Mouse (Mus musculus) heart, postnatal 10 days (tissue): Measurements from ENCODE around the gene Hist2h3c2. TPM values are rescaled to one million over a fixed set of nuclear protein-coding genes. Genes with fewer than 3 reads are reported as not detected.
A peak's percentile ranks its signal among the peaks of the same experiment; 100 is the strongest.
"Not testable (repeated sequence)": the region's sequence is repeated elsewhere in the genome, so short reads cannot be mapped to it uniquely, and the experiment has no call there.

Source experiments
- DNase-seq, 2 experiments: peaks; one replicate each; pipeline ENCODE4 v3.0.0; 2021
- intact Hi-C: fragments of 180-260 bp; cut with DNase I; formaldehyde crosslinking; loops from one replicate; pipeline ENCODE4 v1.15.1; 2025
- total RNA-seq, 2 experiments: library from RNA; stranded (reverse); gene quantifications; 2 replicates each; pipeline ENCODE4 v1.2.3; 2021

Hist2h3c2 gene
- total RNA-seq, 2 experiments from 2014 or later, result 78.6 to 96.2 TPM

DNA sequence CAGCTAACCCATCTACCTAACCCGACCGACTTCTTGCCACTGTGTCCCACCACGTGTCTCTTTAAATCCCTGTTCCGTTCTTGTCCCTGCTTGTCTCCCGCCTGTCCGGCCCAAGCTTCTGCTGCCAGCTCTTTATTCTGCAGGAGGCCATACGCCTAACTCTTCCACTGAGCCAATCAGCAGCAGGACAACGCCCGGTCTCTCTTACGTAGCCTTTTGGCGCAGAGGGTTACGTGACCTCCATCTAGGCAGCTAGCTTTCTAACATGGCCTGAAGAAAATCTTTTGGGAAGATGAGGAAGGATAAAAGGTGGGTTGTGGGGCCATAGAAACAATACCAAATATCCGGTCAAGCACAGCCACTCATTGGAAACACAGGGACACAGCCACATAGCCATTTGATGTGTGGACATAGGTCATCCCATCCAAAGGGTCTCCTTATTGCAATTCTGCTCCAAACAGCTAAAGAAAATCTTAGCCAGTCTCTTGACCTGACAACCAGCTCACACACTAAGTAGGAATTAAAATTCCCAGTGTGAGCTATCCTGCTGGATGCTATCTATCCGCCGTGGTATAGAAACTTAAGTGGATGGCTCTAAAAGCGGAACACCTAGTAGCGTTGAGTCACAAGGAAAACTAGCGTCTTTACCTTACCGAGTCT, 23.4 kb upstream of the Hist2h3c2 start:
- intact Hi-C loops, result no loop called here

DNA sequence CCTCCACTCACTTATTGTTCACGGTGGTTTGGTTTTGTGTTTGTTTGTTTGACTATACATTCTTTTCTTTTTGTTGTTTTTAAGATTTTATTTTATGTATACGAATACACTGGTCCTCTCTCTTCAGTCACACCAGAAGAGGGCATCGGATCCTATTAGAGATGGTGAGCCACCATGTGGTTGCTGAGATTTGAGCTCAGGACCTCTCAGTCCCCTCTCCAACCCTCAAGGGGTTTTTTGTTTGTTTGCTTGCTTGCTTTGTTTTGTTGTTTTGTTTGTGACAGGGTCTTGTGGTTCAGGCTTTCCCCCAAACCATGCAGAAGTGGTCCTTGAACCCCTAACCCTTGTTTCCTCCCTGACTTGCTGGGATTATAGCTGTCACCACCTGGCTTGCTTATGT, 22.7 kb upstream of the Hist2h3c2 start:
- intact Hi-C loops, result no loop called here
- DNase-seq, result no peak

More for the DNA sequence above, 23.4 kb upstream of the Hist2h3c2 start:
- DNase-seq, result peak; percentile 93

DNA sequence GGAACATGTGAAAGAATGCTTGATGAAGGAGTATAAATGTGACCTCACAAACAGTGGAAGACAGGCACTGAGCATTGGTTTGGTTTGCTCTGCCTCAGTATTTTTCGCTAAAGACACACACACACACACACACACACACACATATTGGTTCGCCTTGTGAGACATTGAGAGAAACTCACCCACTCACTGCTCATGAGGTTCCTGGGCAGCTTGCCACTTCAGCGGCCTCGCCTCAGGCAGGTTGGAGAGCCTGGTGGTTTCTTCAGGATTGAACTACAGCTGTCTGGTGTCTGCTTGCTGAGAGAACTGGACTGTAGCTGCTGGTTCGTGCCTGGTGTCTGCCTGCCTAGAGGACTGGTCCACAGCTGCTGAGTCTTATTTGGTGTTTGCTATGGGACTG, 21.3 kb upstream of the Hist2h3c2 start:
- intact Hi-C loops, result no loop called here
- no peak for DNase-seq

DNA sequence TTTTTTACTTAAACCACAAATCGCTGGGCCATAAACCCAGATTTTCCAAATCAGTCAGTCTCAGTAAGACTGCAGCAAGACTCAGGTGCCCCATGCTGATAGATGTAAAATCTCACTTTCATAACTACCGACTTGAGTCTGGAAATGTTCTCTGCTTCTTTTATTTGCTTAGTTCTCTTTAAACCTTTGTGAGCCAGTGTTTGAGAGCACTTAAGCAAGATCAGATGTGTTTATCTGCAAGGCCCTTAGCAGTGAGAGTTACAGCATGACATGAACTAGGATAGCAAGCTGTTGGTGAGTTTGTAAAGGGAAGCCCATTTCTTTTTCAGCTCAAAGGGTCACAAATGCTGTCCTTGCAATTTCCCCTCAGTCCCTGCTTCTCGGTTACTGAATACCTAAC, 18.3 kb upstream of the Hist2h3c2 start:
- DNase-seq, result no peak
- intact Hi-C loops, result no loop called here

DNA sequence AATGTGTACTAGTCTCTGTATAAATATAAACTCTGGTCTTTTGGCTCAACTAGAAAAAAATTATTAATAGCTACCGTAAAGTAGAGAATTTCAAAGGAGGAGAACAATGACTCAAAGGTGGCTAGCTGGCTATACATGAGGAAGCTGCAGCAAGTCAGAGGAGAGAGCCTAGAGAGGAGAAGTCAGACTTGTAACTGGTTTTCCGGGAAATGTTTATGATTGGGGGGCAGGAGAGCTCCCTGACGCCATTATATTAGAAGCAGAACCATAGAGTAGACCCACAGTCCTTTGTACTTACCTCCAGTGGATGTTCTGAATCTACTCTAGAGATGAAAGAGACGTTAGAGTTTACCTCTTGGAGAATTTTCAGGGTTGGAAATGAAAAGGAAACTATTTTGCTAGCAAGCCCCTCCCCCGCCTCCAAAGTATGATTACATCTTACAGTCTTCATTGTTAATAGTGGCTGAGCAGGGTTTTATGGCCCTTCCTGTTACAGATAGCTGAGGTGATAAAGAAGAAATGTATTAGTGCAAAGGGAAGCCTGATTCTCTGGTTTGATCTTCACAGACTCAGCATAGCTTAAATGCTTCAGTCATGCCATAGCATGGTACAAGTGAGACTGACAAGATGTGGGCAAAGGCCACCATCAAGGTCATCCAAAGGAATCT, 17.1 kb upstream of the Hist2h3c2 start:
- DNase-seq, result no peak
- intact Hi-C loops, result no loop called here

DNA sequence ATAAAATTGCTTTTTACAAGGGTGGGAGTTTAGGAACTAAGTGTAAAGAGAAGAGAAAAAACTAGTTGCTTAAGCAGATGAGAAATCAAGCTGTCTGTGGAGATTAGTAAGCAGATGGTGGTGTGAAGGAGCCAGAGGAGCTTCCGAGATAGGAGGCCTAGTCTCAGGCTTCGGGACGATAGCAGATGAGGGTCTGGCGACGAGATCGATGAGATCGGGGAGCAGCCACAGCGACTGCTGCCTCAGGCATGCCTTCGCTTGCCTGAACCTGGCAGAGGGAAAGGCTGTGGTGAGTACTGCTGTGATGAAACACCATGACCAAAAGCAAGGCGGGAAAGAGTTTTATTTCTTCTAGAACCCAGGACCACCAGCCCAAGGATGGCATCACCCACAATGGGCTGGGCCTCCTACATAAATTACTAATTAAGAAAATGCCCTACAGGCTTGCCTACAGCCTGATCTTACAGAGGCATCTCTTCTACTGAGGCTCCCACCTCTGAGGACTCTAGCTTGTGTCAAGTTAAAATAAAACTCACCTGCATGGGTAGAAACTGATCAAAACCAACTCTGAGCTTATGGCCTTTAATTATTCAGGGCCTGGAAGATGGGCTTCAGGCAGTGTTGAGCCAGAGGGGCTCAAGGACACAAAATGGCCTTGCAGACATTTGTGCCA, 15.9 kb upstream of the Hist2h3c2 start:
- DNase-seq, result no peak
- intact Hi-C loops, result no loop called here

DNA sequence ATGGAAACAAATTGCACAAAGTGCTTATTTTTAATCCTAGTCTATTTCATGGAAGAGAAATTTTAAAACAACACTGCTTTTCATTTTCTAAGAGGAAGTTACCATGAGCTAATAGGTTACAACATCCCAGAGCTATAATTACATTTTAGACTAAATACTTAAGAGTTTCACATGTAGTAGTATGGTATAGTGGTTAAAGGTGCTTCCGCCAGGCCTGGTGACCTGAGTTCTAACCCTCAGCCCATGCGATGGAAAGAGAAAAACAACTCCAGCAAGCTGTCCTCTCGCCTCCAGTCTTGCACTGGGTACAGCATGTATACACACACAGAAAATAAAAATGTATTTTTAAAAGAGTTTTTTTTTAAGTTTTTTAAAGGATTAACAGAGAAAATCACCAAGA, 12.9 kb upstream of the Hist2h3c2 start:
- no peak for DNase-seq
- intact Hi-C loops, result no loop called here

DNA sequence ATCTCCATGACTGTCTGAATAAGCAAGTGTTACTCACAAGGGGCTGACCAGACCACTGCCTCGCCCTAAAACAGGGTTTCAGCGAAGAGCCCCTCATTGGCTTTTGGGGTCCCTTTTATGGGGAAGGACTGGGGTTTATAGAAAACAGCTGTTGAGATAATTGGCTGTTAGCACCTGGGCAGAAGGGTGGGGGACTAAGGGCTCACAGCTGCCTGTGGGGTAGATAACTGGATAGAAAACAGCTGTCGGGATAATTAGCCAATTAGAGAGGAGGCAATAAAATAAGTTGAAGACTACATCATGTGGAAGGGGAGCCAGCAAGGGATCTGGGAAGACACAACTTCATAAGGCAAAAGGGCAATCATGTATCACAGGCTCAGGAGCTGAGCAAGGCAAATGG, 12.0 kb upstream of the Hist2h3c2 start:
- intact Hi-C loops, result no loop called here
- no peak for DNase-seq

DNA sequence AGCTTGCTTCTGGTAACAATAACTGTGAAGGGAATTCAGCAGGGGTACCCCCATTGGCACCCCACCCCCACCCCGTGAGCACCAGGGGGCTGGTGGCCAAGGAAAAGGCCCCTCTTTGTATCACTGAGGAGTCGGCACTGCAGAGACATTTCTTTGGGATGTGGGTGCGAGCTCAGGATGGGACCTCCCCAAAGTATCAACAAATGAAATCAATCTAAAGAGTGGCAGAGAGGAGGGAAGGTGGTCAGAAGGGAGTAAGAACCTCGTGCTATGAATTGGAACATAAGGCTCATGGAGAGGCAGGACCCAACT, 10.1 kb upstream of the Hist2h3c2 start:
- no peak for DNase-seq
- intact Hi-C loops, result no loop called here

DNA sequence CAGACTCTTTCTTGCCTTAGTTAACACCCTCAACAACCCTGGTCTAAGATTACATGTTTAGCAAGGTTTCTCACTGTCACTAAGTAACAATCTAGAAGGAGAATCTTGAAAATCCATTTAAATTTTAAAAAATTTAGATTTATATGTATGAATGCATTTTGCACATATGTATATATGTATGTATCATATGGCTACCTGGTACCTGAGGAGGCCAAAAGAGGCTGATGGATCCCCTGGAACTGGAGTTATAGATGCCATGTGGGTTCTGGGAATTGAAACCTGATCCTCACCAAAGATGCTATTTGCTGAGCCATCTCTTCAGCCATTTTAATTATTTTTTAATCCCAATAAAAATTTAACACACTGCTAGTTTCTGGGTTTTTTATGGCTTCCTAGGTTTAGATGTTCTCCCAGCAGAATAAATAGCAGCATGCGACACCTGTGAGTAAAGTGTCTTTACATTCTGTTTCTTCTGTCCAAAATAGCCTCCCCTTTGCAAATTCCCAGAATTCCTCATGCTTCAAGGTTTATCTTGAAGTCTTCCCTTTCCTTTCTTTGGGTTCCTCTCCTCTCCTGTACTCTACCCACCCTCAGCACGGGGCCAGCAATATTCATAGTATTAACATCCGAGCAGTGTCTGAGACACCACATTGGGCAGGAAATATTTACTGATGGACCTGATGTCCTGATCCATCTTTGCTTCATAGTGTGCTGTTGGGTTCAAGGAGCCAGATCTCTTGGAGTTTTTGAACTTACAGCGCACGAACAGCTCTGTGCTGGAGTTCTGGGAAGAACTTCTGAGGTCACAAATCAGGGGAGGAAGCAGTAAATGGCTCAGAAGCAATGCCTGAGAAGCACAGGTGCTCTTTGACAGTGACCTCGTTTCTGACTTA, 9.5 kb upstream of the Hist2h3c2 start:
- no peak for DNase-seq
- intact Hi-C loops, result no loop called here

DNA sequence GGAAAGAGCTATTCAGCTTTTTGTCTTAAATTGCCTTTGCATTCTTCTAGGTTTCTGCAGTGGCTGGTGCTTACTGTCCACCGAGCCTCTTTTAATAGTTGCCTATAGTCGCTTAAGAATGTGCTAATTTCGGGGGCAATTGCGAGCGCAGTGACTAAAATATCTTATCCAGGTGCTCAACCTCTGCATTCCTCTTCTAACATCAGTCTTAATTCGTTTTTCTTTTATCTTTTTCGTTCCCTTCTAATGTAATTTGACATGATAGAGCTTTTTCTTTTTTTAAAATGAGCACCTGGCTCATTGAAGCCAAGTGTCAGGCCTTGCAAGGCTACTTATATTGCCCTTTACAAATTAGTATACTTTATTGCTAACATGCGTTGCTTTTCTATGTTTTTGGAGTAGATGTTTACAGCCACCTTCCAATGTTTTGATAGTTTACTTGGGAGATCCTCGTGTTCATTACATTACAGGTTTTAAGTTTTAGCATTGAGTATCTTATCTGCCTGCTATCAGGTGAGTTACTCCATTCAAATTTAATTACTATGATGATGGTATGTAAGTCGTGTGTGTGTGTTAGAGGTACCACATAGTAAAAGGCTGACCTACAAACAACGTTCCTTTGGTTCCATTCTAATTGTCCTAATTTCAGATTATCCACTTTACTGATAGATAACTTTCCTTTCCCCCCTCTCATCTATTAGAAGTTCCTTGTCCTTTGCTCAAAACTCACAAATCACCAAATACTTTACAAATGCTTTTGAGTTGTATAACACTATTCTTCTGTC, 8.6 kb upstream of the Hist2h3c2 start:
- intact Hi-C loops, result no loop called here
- DNase-seq, result no peak

DNA sequence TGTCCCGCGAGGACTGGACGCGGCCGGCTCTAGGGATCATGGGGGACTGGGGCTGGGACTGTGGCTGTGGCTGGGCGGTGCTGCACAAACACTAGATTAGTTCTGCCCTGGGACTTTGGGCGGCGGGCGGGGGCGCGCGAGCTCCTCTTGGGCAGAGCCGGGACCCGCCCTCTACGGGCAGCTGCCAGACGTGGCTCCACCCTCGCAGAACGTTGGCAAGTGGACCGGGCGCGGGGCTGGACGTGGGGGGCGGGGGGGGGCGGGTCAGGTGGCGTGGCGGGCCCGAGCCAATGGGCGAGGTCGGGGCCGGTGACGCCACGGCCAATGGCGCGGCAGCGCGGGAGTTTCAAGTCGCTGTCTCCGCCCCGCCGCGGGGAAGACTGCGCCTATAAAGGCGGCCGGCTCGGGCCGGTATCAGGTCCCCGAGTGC, 7.5 kb upstream of the Hist2h3c2 start, which contains the start of gene Hist2h3c1:
Gene Hist2h3c1 (plus strand): TSS at position 259 of the 430 bp plus-strand sequence.
- intact Hi-C loops, DNase-seq: not testable (repeated sequence)

DNA sequence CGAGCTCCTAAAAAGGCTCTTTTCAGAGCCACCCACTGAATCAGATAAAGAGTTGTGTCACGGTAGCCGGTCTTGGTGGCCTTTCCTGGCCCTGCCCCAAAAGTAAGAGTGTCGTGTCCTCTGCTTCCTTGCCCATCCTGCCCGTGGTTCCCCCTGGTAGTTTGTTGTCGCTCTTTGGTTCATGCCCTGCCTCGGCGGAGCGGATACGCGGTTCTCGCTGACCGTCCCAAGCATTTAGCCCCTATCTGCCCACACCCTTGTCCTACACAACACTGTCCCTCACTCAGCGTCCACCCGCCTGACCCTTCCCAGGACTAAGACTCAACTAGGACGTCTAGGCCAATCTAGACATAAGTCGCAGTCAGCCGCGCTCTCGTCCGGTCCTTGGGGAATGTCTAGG, 7.1 kb upstream of the Hist2h3c2 start:
- DNase-seq, intact Hi-C loops: not testable (repeated sequence)

DNA sequence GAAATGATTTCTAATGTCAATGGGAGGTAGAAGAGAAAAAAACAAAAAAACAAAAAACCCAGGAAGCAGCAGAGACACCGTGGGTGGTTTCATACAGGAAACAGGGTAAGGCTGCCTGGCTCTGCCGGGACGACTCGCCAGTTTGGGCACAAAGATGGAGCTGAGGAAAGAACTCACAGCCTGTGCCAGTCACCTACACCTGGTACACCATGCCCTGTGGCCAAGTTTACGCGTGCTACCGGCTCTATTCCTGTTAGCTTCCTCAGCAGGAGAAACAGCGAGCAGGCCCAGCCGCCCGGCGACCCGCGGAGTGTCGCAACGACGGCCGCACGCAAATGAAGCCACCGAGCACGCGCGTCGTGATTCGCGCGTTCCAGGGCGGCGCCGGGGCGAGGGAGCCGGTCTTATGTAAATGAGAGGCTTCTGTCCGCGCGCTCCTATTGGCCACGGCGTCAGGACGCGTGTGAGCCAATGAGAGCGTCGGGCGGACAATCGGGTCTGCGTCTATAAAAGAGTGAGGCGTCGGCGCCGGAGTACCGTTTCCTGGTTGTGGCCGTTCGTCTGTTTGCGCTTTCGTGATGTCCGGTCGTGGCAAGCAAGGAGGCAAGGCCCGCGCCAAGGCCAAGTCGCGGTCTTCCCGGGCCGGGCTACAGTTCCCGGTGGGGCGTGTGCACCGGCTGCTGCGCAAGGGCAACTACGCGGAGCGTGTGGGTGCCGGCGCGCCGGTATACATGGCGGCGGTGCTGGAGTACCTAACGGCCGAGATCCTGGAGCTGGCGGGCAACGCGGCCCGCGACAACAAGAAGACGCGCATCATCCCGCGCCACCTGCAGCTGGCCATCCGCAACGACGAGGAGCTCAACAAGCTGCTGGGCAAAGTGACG, 6.3 kb upstream of the Hist2h3c2 start, which contains the start of gene Hist2h2aa1:
Gene Hist2h2aa1 (plus strand): TSS at position 495 of the 884 bp plus-strand sequence.
- peak; percentile 89 to 91 for DNase-seq
- intact Hi-C loops, result not testable (repeated sequence)

DNA sequence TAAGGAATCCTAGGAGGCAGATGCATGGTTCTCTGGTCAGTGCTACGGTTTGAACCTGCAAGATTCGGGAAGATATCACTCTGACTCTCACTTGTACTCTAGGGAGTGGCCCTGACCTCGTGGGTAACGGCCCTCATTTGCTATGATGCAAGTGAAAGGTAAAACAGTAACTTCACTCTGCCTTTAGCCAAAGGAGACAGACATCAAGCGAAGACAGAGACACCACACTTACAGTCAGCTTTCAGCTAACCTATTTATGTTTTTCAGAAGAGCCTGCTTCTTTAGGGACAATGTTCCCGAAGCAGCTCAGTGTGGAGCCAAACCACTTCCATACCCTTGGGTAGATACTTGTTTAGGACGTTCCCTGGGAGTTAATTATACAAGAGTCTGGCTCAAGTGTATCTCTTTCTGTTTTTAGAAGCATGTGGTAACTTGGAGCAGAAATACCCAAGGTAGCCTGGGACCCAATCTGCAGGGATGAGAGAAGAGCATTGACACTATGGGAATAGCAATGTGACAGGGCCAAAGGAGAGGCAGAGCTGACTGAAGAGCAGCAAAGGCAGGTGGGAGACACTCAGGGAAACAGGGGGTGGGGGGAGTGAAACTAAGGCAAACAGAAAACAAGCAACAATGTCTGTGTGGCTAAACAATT, 5.1 kb upstream of the Hist2h3c2 start:
- intact Hi-C loops, result no loop called here
- DNase-seq, result no peak

DNA sequence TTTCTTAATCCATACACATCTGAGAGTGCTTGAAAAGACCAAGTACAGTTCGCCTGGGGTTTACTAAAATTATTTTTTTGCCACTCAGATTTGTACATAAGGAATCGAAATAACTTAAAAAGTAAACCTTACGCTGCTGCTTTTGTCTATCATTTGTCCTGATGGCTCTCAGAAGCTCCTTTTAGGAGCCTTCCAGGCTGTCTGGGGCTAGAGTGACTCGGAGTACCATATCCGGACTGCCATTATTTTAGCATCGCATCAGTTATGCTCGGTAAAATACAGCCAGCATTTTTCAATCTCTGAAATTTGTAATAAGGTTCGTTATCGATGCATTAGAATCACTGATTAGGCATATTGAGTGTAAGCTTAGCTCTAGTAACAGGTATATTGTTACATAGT, 1.9 kb upstream of the Hist2h3c2 start:
- DNase-seq, result no peak
- intact Hi-C loops, result no loop called here

DNA sequence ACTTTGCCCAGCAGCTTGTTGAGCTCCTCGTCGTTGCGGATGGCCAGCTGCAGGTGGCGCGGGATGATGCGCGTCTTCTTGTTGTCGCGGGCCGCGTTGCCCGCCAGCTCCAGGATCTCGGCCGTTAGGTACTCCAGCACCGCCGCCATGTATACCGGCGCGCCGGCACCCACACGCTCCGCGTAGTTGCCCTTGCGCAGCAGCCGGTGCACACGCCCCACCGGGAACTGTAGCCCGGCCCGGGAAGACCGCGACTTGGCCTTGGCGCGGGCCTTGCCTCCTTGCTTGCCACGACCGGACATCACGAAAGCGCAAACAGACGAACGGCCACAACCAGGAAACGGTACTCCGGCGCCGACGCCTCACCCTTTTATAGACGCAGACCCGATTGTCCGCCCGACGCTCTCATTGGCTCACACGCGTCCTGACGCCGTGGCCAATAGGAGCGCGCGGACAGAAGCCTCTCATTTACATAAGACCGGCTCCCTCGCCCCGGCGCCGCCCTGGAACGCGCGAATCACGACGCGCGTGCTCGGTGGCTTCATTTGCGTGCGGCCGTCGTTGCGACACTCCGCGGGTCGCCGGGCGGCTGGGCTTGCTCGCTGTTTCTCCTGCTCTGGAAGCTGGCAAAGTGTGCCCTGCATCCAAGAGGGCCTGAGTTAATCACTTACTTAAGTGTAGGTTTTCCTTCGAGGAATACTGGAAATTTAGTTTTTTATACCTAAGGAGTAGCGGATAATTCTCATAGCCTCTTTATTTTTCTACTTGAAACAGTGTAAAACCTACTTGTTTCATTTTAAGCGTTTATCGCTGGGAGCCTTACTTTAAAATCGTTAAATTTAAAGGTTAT, 1.2 kb upstream of the Hist2h3c2 start, which contains the start of gene Hist2h2aa2:
Gene Hist2h2aa2 (minus strand): TSS at position 328 of the 850 bp plus-strand sequence.
- peak; percentile 96 to 98 for DNase-seq
- intact Hi-C loops, result not testable (repeated sequence)
